Comparison of ENCODE assay signal across 10 mouse cellular contexts in genomic region chr7:115204916-115205315, GRCm38 (mm10).
DNase-seq lines count a peak whose midpoint lies in the region; ATAC-seq lines count a peak whose summit lies in the region.
"Had no signal": no experiment of that assay in that cellular context is flagged by ENCODE, and none has a peak within 500 bp of the region (broad histone marks: within the 10 kb centered on the region; RNA-seq: fewer than 3 reads in every experiment).

No protein-coding gene starts in this region.

- ATAC-seq in limb, embryonic 12.5 days (ENCODE audit: insufficient number of reproducible peaks, insufficient read depth, low FRiP score, low TSS enrichment, low read depth), result peak; percentile 79
- no peak for ATAC-seq in liver, embryonic 11.5 days (replicated peaks; ENCODE audit: low FRiP score)
- ATAC-seq: forebrain, embryonic 15.5 days had no signal

- H3K4me2 ChIP-seq in limb, embryonic 12.5 days, result peak overlapping the region; percentile 10; the same call in 1 of the 2 replicates
- no peak overlapping the region for H3K4me2 ChIP-seq in liver, embryonic 11.5 days
- H3K4me2 ChIP-seq: forebrain, embryonic 15.5 days had no signal

- DNase-seq in ovary, postnatal 14 days (ENCODE audit: low spot score), result peak; percentile 13
- DNase-seq in ovary, adult 18-20 months (ENCODE audit: low spot score), result no peak
- peak; percentile 19 for DNase-seq in heart, postnatal 4 days
- DNase-seq in urinary bladder, postnatal 36 days (ENCODE audit: low spot score in 2 of 2), result peak; percentile 20 to 46
- DNase-seq in liver, embryonic 11.5 days (ENCODE audit: low spot score), result no peak
- no peak for DNase-seq in cerebellum, adult 9-11 months
- DNase-seq in frontal cortex, postnatal 10 days (ENCODE audit: low spot score in 2 of 2), result no peak

- no peaks in the 10 kb centered on the region for H3K9me3 ChIP-seq in limb, embryonic 12.5 days
- H3K9me3 ChIP-seq in liver, embryonic 11.5 days (ENCODE audit: control insufficient read depth, low read length), result no peaks in the 10 kb centered on the region
- H3K9me3 ChIP-seq: forebrain, embryonic 15.5 days had no signal

- H3K36me3 ChIP-seq in limb, embryonic 12.5 days, result no peaks in the 10 kb centered on the region
- H3K36me3 ChIP-seq in liver, embryonic 11.5 days (ENCODE audit: control insufficient read depth, insufficient read depth, low read length), result no peaks in the 10 kb centered on the region
- H3K36me3 ChIP-seq: forebrain, embryonic 15.5 days had no signal

- H3K4me3 ChIP-seq in limb, embryonic 12.5 days (replicated peaks), result no peak overlapping the region
- H3K4me3 ChIP-seq in liver, embryonic 11.5 days (ENCODE audit: low read depth, low read length), result no peak overlapping the region
- H3K4me3 ChIP-seq: forebrain, embryonic 15.5 days; megakaryocyte, embryonic 14.5 days had no signal

- H3K4me1 ChIP-seq in limb, embryonic 12.5 days (replicated peaks), result peaks cover 8% of the 10 kb centered on the region
- no peaks in the 10 kb centered on the region for H3K4me1 ChIP-seq in liver, embryonic 11.5 days (replicated peaks; ENCODE audit: control insufficient read depth, insufficient read depth, low read length)
- H3K4me1 ChIP-seq: forebrain, embryonic 15.5 days had no signal

- H3K27me3 ChIP-seq in limb, embryonic 12.5 days, result peaks cover 3% of the 10 kb centered on the region; the same call in 1 of the 2 replicates
- no peaks in the 10 kb centered on the region for H3K27me3 ChIP-seq in liver, embryonic 11.5 days (replicated peaks; ENCODE audit: control insufficient read depth, insufficient read depth, low read length)
- H3K27me3 ChIP-seq: forebrain, embryonic 15.5 days had no signal

- H3K9ac ChIP-seq in limb, embryonic 12.5 days (replicated peaks), result no peak overlapping the region
- no peak overlapping the region for H3K9ac ChIP-seq in liver, embryonic 11.5 days (ENCODE audit: low read depth, low read length)
- H3K9ac ChIP-seq: forebrain, embryonic 15.5 days had no signal

- WGBS in limb, embryonic 12.5 days, result 12% methylated on average over 3 of the region's 3 CpGs
- WGBS in liver, embryonic 11.5 days, result 60% methylated on average over 3 of the region's 3 CpGs

- no peak overlapping the region for H3K27ac ChIP-seq in limb, embryonic 12.5 days
- H3K27ac ChIP-seq in liver, embryonic 11.5 days (ENCODE audit: low read depth, low read length), result no peak overlapping the region
- H3K27ac ChIP-seq: forebrain, embryonic 15.5 days had no signal

Comparison
In these comparisons a context has a peak if more than half of its experiments do, and no peak if none do; other contexts are left out.
1. DNase-seq: peak in ovary, postnatal 14 days (single experiment), heart, postnatal 4 days (single experiment) and urinary bladder, postnatal 36 days (2 of 2); none in ovary, adult 18-20 months (single experiment), liver, embryonic 11.5 days (single experiment), cerebellum, adult 9-11 months (single experiment) and frontal cortex, postnatal 10 days (0 of 2).